Mouse (Mus musculus): ENCODE measurements around the gene Lrrc1.

The Lrrc1 gene

DNA sequence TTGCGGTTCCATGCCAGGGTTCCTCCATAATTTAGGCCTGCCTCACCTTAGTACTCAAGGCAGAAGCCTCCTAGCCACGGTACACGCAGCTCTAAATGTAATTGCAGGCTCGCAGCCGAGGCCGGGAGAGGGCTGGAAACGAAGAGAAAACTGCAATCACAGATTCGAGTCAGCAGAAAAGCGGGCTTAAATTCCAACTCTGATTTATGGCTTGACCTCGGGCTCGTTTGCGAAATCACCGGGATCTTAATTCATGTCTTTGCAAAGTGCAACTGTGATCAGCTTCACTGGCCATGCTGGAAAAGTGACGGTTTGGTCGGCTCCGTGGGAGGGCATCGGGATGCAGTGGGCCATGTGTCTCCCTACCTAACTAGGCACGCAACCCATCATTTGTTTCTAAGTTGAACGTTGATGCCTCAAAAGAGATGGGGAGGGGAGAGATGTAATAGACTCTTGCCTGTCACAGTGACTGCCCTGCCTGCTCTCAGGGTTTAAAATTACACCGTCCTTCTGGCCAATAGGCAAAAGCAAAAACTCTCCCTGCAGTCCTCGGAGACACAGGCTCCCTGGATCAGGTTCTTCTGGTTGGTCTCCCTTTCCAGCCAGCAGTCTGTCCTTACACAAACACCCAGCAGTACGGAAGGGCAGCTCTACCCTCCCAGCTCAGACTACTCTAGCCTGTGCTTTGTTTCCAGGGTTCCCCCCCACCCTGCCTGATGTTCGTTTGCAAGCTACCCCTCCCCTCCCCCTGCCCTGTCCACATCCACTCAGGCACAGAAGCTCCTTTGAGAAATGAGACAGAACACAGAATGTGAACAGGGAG, 117.2 kb downstream of the Lrrc1 start:
- DNase-seq (ENCODE audit: low read depth, low spot score) = no peak

DNA sequence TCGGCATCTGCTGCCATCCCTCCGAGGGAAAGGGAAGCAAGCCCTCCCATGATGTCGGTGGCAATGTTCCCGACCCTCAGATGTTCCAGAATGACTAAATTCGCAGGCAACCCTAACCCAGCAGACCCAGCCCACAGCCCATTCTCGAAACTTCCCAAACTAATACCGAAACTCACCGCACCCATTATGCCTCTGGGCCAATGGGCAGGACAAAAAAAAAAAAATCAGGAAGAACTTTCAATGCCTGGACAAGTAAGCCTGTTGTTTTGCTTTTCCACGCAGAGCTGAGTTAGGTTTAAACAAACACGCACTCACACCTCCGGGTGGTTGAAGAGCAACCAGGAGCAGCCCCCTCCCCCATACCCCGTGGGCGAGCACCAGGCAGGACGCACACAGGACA, 118.6 kb downstream of the Lrrc1 start:
- no peak for DNase-seq (ENCODE audit: low read depth, low spot score)

GRCm38 (mm10) chr9:77425553-77425952, 119.1 kb downstream of the Lrrc1 start:
- no peak for DNase-seq (ENCODE audit: low read depth, low spot score)

GRCm38 (mm10) chr9:77420200-77420585, 124.5 kb downstream of the Lrrc1 start:
- DNase-seq (ENCODE audit: low read depth, low spot score) = no peak

- no peak for DNase-seq (ENCODE audit: low read depth, low spot score)
Measured at GRCm38 (mm10) chr9:77419501-77420199, 125.0 kb downstream of the Lrrc1 start.

GRCm38 (mm10) chr9:77418800-77419199, 125.9 kb downstream of the Lrrc1 start:
- no peak for DNase-seq (ENCODE audit: low read depth, low spot score)

DNA sequence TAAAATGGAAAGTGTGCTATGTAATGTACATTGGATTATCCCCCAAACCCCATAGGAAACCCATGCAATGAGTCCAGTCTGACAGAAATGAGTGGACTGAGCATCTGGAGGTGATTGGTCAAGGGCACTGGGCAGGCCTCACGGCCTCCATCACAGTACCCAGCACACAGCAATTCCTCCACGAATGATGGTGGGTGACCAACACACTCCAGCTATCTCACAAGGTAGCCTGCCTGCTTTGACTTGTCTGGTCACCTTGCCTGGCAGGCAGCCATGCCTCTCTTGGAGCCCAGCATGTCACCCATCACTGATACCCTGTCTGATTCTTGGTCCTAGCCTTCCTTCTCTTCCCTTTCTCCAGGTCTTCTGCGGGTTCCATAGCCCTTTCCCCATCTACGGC, 128.2 kb downstream of the Lrrc1 start:
- DNase-seq (ENCODE audit: low read depth, low spot score) = no peak

DNA sequence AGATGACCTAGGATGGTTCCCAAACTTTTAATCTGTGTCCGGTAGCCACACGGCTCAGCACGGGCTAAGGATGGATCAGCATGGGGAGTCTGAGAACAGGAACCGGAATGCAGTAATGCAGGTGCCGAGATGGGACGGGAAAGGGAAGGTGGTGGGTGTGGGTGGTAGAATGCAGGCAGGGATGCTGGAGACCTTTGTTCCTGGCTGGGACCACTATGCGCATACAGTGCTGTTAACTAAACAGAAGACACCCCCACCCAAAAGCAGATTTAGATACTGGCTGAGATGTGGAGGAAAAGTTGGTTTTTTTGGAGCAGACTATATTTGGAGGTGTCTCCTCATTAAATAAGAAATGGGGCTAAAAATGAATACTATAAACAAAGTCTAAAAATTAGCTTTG, 128.7 kb downstream of the Lrrc1 start:
- DNase-seq (ENCODE audit: low read depth, low spot score) = no peak

DNA sequence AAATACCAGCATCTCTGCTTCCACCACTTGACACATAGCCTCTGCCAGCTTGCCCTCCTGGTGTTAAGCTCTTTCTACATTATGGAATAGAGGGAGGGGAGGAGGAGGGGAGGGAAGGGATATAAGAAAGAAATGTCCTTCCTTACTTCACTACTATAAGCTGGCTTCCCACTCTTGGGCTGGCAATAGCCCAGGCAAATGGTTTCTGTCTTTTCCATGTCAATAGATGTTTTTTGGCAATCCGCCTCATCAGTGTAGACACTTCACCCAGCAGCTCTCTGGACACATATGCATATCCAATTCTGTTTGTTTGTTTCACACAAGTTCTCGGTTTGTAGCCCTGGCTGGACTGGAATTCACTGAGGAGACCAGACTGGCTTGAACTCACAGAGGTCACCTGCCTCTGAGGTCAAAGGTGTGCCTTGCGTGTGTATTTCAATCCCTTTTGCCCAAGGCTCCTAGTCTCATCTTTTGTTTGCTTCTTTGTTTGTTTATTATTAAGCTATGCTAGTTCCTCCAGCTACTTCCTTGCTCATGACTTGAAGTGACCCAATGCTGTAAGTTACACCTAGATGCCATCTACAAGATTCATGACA, 132.7 kb downstream of the Lrrc1 start:
- DNase-seq (ENCODE audit: low read depth, low spot score) = no peak

- DNase-seq (ENCODE audit: low read depth, low spot score) = no peak
Measured at GRCm38 (mm10) chr9:77410968-77411367, 133.7 kb downstream of the Lrrc1 start.

DNA sequence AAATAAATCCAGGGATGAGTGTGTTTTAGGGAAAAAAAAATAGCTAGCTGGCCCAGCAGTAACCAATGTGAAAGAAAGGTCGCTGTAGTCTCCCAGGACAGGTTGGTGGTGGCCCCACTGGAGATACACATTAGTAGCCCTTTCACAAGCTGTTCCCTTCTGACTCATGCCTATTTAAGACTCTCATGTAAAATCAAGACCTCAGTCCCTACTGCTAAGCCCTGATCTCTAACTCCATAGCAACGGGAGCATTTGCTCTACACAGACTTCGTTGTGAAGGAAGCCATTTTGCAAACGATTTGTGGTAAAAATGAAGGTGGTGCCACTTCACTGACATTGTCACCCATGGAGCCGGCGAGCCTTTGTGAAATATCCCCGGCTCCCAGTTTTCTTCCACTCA, 134.1 kb downstream of the Lrrc1 start:
- no peak for DNase-seq (ENCODE audit: low read depth, low spot score)

DNA sequence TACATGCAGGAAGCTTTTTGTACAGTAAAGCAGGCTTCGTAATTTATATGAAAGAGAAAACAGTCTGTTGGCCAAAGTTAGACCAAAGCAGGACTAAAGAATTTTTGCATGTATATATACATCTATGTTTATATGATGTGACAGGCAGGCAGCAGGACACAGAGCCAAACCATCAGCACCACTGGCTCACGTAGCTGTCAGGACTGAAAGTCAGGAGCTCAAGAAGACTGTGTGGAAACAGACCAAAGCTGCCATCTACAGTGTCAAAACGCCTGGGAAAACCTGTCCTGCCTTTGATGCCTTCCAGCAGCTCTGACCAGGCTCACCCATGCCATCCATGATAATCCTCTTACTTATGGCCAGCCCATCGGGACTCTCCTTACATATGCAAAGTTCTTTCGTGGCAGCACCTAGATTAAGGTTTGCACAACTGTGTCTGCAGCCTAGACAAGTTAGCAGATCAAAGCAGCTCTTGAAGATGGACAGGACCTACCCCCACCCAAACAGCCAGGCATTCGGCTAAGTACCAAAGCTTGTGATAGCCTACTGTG, 136.5 kb downstream of the Lrrc1 start:
- no peak for DNase-seq (ENCODE audit: low read depth, low spot score)

DNA sequence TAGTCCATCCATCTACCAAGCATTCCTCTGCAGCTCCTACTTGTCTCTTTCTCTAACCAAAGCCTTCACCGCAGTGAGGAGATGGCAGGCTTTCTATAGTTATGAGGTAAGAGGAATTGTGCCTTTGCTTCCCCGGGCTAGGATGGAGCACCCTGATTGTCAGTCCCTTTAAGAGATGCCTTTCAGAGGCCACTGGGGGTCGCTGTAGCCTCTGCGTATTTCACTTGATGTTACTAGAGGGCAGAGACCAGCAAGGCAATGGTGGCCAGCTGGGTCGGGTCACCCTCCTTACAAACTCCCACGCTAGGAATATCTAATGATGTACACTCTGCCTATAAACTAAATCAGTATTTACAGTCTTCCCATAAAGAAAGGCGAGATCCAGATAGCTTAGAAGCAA, 137.8 kb downstream of the Lrrc1 start:
- DNase-seq (ENCODE audit: low read depth, low spot score) = peak; percentile 50

- no peak for DNase-seq (ENCODE audit: low read depth, low spot score)
Measured at GRCm38 (mm10) chr9:77404458-77404857, 140.2 kb downstream of the Lrrc1 start.

DNA sequence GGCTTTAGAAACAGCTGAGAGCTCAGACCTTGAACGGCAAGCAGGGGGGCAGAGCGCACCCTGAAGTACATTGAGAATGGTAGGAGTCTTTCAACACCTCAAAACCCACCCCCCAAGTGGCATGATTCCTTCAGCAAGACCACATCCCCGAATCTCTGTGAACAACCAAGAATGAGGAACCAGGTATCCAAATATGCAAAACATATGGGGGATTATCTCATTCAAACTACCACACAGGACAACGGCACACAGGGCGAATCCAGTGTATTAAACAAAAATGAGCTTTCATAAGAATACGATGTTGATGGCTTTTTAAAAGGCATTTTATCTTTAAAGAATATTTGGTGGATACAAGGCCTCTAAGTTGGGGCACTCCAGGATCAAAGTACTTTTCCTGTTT, 140.7 kb downstream of the Lrrc1 start:
- DNase-seq (ENCODE audit: low read depth, low spot score) = no peak

GRCm38 (mm10) chr9:77402971-77403370, 141.7 kb downstream of the Lrrc1 start:
- DNase-seq (ENCODE audit: low read depth, low spot score) = no peak

DNA sequence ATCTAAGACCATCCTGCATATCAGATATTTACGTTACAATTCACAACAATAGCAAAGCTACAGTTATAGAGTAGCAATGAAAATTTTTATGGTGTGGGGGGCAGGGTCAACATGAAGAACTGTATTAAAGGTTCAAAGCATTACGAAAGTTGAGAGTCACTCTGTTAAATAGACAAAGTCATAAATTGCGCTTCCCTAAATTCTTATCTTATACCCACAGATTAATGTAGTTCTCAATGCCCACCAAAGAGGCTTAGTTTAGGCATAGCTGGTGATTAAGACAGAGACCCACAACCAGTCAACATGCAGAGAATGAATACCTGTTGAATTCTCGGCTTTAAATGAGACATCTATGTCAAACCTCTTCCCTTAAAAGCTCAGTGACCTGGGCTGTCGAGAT, 144.9 kb downstream of the Lrrc1 start:
- no peak for DNase-seq (ENCODE audit: low read depth, low spot score)

DNA sequence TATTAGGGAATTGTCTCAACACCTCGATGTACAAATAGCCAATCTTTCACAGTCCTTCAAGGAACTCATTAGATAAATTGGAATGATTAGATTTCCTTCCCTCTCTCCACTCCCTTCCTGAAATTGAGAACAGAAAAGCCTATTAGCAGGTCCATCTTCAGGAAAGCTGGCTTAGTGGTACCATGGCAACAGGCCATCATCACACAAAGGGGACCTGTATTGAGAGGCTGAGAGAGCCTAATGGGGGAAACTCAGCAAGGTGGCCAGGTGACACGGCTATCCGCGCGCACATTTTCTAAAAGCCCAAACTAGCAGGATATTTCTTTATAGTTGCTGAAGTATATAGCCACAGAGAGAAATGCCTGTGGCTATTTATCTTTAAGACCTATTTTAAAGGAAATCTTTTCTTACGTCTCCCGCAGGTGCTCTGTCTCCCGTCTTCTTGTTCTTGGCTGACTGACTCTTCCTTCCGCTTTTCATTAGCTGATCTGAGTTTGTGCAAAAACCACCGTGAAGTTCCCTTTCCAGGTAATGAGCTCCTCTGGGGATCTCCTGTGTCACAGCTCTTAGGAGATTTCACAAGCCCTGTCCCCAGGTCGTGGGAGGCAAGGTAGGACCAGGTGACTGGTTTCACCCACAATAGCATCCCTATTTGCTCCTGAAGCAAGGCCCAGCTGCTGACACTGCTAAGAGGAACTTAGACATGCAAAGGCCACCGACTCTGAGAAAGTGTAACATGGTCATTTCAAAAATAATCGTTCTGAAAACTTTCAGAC, 145.6 kb downstream of the Lrrc1 start:
- DNase-seq (ENCODE audit: low read depth, low spot score) = no peak

- DNase-seq (ENCODE audit: low read depth, low spot score) = no peak
Measured at GRCm38 (mm10) chr9:77397027-77397426, 147.6 kb downstream of the Lrrc1 start.

GRCm38 (mm10) chr9:77391248-77391647, 153.4 kb downstream of the Lrrc1 start:
- no peak for DNase-seq (ENCODE audit: low read depth, low spot score)

- no peak for DNase-seq (ENCODE audit: low read depth, low spot score)
Measured at GRCm38 (mm10) chr9:77388956-77389355, 155.7 kb downstream of the Lrrc1 start.

DNA sequence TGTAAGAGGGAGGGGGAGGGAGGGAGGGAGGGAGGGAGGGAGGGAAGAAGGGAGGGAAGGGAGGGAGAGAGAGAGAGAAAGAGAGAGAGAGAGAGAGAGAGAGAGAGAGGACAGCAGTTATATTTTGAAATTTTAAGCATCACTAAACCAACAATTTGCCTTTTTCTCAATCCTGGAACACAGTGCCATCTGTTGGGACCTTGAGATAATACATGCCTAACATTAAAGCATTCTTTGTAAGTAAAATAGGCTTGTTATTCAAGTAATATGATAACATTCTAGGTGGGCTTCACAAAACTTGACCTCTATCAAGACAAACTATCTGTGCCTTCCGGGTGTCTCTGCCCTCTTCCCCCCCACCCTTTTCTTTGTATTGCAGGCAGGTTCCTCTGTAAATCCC, 157.9 kb downstream of the Lrrc1 start:
- peak; percentile 15 for DNase-seq (ENCODE audit: low read depth, low spot score)
